In genomic region chr17:77885150-77885549, GRCm38 (mm10) we compare ENCODE assay signal across 23 mouse cellular contexts.
"Had no signal": no experiment of that assay in that cellular context is flagged by ENCODE, and none has a peak within 500 bp of the region (broad histone marks: within the 10 kb centered on the region; RNA-seq: fewer than 3 reads in every experiment).

No protein-coding gene starts in this region.

- H3K27me3 ChIP-seq: limb, embryonic 13.5 days; liver, embryonic 12.5 days; liver, embryonic 15.5 days; lung, embryonic 15.5 days; midbrain, embryonic 13.5 days had no signal

- H3K27ac ChIP-seq: kidney, postnatal 0 days; layer of hippocampus, adult 2 months; limb, embryonic 10.5 days; limb, embryonic 13.5 days; liver, embryonic 12.5 days; liver, embryonic 15.5 days; lung, embryonic 15.5 days; midbrain, embryonic 13.5 days; stomach, postnatal 0 days had no signal

- H3K4me3 ChIP-seq: layer of hippocampus, adult 2 months; limb, embryonic 10.5 days; limb, embryonic 13.5 days; liver, embryonic 12.5 days; liver, embryonic 15.5 days; lung, embryonic 15.5 days; midbrain, embryonic 13.5 days had no signal

- ATAC-seq: intestine, postnatal 0 days; liver, embryonic 12.5 days; midbrain, embryonic 13.5 days had no signal

- H3K4me2 ChIP-seq: limb, embryonic 13.5 days; liver, embryonic 12.5 days; liver, embryonic 15.5 days; lung, embryonic 15.5 days; midbrain, embryonic 13.5 days had no signal

- H3K36me3 ChIP-seq: limb, embryonic 10.5 days; limb, embryonic 13.5 days; liver, embryonic 12.5 days; liver, embryonic 15.5 days; lung, embryonic 15.5 days; midbrain, embryonic 13.5 days had no signal

- H3K9me3 ChIP-seq: limb, embryonic 10.5 days; limb, embryonic 13.5 days; liver, embryonic 12.5 days; liver, embryonic 15.5 days; lung, embryonic 15.5 days; midbrain, embryonic 13.5 days had no signal

- H3K4me1 ChIP-seq: limb, embryonic 10.5 days; limb, embryonic 13.5 days; liver, embryonic 12.5 days; liver, embryonic 15.5 days; lung, embryonic 15.5 days; midbrain, embryonic 13.5 days had no signal

- DNase-seq: kidney, adult 2 months; kidney, postnatal 25 days; layer of hippocampus, adult 9-11 months; liver; lung, adult 18-20 months; lung, postnatal 14 days; lung, postnatal 4 days; right cerebral cortex, adult 18-20 months; right cerebral cortex, postnatal 14 days; right cerebral cortex, postnatal 4 days; thymus, adult 2 months; thymus, postnatal 14 days; thymus, postnatal 4 days had no signal

- H3K9ac ChIP-seq: limb, embryonic 13.5 days; liver, embryonic 12.5 days; liver, embryonic 15.5 days; lung, embryonic 15.5 days; midbrain, embryonic 13.5 days had no signal
